Mouse (Mus musculus): ENCODE measurements around the gene Rapgef3. TPM values are rescaled to one million over a fixed set of nuclear protein-coding genes. Genes with fewer than 3 reads are reported as not detected.

Rapgef3 gene
- polyA plus RNA-seq, 1 experiment = 36.5 TPM

DNA sequence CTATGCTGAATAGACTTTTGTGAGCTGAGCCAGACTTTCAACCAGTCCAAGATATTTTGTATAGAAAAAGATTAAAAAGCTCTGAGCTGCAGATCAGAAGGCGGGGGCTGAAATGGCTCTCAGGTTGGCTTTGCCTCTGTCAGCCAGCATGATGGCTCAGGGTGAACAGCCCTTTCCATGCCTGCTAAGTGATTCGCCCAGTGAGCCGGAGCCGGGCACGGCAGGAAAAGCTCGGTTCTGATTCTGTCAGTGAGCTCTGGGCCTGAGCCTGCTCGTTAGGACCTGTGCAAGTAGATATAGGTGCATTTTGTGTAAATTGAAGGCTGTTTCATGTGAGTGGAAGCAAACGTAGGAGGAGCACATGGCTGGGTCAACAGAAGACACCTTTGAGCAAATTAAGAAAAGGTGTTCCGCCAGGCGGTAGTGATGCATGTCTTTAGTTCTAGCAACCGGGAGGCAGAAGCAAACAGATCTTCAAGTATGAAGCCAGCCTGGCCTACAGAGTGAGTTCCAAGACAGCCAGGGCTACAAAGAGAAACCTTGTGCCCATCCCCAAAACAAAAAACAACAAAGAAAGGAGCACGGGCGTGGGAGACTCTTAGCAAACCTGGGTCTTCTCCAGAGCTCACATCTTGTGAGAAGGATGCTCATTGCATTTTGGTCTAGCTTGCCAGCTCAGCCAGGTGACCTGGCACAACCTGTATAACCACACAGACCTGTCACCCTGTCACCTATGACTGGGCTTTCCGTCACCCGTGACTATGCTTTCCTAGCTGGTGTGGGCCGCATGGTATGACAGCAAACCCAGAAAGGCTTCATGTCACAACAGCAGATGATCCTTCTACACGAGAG is 43.2 kb downstream of the Rapgef3 start:
- TF ChIP-seq POLR2A (IDR thresholded peaks at IDR 0.05; ENCODE audit: borderline replicate concordance, insufficient read depth, low read length) = no peak
- no peak for TF ChIP-seq CTCF (IDR thresholded peaks at IDR 0.05; ENCODE audit: borderline replicate concordance, insufficient read depth, low read depth, low read length)
- no peak for DNase-seq
- WGBS = 33% methylated on average over 17 of the region's 17 CpGs
- Histone ChIP-seq H3K4me1 (ENCODE audit: control insufficient read depth, insufficient read depth, low read length) (peaks cover 19% of the 10 kb centered on the region), H3K4me3 (replicated peaks; ENCODE audit: insufficient read depth, low read depth, low read length) (no peak overlapping the region), H3K27me3 (ENCODE audit: control insufficient read depth, insufficient read depth, low read length) (no peaks in the 10 kb centered on the region), H3K27ac (ENCODE audit: insufficient read depth, low read length) (no peak overlapping the region)

DNA sequence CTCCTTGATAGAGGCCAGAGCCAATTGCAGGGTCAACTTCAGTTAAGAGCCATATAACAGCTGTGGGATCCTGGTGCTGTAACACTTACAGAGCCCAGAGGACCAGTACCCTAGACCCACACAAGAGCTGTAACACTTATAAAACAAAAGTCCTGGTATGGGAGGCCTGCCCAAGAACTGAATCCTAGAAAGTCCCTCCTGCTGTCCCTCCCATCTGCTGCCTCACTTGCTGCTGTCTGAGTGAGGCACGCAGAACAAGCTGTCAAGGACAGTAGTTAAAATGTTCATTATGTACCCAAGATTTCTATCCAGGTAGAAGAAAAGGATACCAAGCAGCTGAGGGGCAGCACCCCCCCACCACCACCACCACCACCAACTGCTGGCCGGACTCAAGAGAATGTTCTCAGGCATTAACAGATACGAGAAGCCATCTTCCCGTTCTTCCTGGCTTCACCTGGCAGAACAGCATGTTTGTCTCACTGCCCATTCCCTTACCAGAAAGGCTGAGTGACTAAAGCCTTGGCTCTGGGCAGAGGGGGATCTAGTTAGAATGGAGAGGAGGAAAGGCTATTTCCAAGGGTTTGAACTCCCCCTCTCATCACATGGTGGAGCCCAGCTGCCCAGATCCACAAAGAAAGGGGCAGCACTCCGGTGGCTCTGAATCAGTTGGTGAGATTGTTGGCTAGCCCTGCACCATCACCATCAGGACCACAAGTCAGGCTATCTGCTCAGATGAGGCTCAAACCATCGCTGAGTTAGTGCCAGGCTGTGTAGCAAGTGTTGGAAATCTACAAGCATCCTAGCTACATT is 44.0 kb downstream of the Rapgef3 start:
- peak; percentile 60 to 70 for DNase-seq
- peaks cover 19% of the 10 kb centered on the region for H3K4me1 ChIP-seq (ENCODE audit: control insufficient read depth, insufficient read depth, low read length)
- H3K4me3 ChIP-seq (replicated peaks; ENCODE audit: insufficient read depth, low read depth, low read length) = peak overlapping the region; percentile 23
- no peaks in the 10 kb centered on the region for H3K27me3 ChIP-seq (ENCODE audit: control insufficient read depth, insufficient read depth, low read length)
- TF ChIP-seq CTCF (IDR thresholded peaks at IDR 0.05; ENCODE audit: borderline replicate concordance, insufficient read depth, low read depth, low read length) (0 out of 2 replicates have a peak, but pooled peaks have one; percentile 0), POLR2A (IDR thresholded peaks at IDR 0.05; ENCODE audit: borderline replicate concordance, insufficient read depth, low read length) (no peak)
- no peak overlapping the region for H3K27ac ChIP-seq (ENCODE audit: insufficient read depth, low read length)
- 5% methylated on average over 6 of the region's 6 CpGs for WGBS

DNA sequence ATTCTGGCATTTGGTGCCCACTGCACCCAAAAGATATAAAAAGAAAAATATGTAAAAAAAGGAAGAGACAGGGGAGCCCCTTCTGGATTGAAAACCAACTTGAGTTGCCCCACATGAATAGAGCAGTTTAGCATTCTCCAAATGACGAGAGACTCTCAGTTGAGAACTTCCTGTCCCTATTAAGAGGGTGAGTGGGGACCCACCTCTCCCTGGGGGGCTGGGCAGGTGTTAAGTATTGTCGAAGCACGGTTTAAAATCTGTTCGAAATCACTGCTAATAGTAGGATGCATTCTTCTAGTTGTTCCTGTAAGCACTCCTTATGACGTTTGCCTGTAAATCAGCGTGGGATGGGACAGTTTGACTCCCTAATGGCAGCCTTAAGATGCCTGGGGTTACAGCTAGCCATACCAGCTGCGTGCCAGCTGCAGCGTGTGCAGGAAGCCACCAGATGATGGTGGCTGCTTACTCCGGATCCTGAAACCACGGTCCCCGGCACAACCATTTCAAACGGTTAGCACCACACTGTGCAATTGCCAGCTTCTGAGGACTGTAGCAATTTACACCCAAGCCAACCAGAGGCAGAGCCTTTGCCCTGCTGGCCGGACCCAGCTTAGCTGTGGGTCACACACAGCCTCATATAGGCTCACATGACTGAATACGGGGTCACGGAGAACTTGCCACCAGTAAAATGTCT is 46.6 kb downstream of the Rapgef3 start:
- Histone ChIP-seq H3K27me3 (ENCODE audit: control insufficient read depth, insufficient read depth, low read length) (no peaks in the 10 kb centered on the region), H3K4me3 (replicated peaks; ENCODE audit: insufficient read depth, low read depth, low read length) (no peak overlapping the region), H3K27ac (ENCODE audit: insufficient read depth, low read length) (no peak overlapping the region), H3K4me1 (ENCODE audit: control insufficient read depth, insufficient read depth, low read length) (peaks cover 19% of the 10 kb centered on the region)
- 71% methylated on average over 15 of the region's 15 CpGs for WGBS
- no peak for DNase-seq
- TF ChIP-seq CTCF (IDR thresholded peaks at IDR 0.05; ENCODE audit: borderline replicate concordance, insufficient read depth, low read depth, low read length) (no peak), POLR2A (IDR thresholded peaks at IDR 0.05; ENCODE audit: borderline replicate concordance, insufficient read depth, low read length) (no peak)

DNA sequence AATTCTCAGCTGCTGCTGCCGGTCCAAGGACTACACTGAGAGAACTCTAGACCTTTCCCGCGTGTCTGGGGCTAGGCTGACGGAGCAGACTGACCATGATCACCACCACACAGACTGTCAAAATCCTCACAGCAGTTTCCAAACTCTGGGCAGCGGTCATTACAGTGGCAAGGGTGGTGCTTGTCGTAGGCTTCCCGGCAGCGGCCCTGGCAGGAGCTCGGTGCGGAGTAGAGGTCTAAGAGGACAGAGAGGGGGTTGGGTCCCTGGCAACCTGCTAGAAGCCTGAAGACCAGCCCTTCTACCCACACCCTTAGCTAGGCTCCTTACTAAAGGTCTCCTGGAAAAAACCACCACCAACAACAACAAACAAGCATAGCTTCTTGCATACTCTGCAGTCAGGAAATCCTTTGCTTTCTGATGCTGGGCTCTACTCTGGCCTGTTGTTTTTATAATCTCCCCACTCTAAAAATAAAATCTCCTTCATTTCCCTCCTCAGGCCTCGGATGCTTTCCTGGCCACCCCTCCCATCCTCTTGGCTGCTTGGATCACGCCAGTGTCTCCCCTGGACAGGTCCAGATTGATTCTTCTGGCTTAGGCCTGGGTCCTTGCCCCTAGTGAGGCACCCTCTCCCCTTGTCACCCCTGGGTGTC is 47.6 kb downstream of the Rapgef3 start:
- no peak overlapping the region for H3K4me3 ChIP-seq (replicated peaks; ENCODE audit: insufficient read depth, low read depth, low read length)
- no peak overlapping the region for H3K27ac ChIP-seq (ENCODE audit: insufficient read depth, low read length)
- 76% methylated on average over 12 of the region's 12 CpGs for WGBS
- no peak for DNase-seq
- TF ChIP-seq CTCF (IDR thresholded peaks at IDR 0.05; ENCODE audit: borderline replicate concordance, insufficient read depth, low read depth, low read length) (no peak), POLR2A (IDR thresholded peaks at IDR 0.05; ENCODE audit: borderline replicate concordance, insufficient read depth, low read length) (no peak)
- peaks cover 19% of the 10 kb centered on the region for H3K4me1 ChIP-seq (ENCODE audit: control insufficient read depth, insufficient read depth, low read length)
- no peaks in the 10 kb centered on the region for H3K27me3 ChIP-seq (ENCODE audit: control insufficient read depth, insufficient read depth, low read length)

DNA sequence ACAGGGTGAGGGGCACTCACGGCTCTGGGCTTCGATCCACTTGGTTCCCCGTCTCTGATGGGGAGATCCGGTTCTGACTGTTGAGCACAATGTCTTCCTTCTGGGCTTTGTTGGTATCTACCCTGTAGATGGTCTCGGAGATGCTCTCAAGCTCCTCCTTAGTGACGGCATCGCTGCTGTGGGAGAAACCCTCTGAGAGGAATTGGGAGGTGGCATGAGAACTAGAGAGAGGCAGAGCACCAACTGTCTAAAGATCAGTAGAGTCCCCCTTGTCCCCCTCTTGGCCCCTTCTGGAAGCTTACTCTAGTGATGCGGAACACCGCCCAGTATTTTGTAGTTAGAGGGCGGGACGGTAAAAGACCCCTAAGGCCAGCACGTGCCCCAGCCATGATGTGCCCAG is 48.3 kb downstream of the Rapgef3 start:
- Histone ChIP-seq H3K4me3 (replicated peaks; ENCODE audit: insufficient read depth, low read depth, low read length) (no peak overlapping the region), H3K27me3 (ENCODE audit: control insufficient read depth, insufficient read depth, low read length) (no peaks in the 10 kb centered on the region), H3K27ac (ENCODE audit: insufficient read depth, low read length) (no peak overlapping the region), H3K4me1 (ENCODE audit: control insufficient read depth, insufficient read depth, low read length) (peaks cover 12% of the 10 kb centered on the region)
- DNase-seq = no peak
- TF ChIP-seq POLR2A (IDR thresholded peaks at IDR 0.05; ENCODE audit: borderline replicate concordance, insufficient read depth, low read length) = no peak
- no peak for TF ChIP-seq CTCF (IDR thresholded peaks at IDR 0.05; ENCODE audit: borderline replicate concordance, insufficient read depth, low read depth, low read length)
- WGBS = 93% methylated on average over 12 of the region's 12 CpGs

DNA sequence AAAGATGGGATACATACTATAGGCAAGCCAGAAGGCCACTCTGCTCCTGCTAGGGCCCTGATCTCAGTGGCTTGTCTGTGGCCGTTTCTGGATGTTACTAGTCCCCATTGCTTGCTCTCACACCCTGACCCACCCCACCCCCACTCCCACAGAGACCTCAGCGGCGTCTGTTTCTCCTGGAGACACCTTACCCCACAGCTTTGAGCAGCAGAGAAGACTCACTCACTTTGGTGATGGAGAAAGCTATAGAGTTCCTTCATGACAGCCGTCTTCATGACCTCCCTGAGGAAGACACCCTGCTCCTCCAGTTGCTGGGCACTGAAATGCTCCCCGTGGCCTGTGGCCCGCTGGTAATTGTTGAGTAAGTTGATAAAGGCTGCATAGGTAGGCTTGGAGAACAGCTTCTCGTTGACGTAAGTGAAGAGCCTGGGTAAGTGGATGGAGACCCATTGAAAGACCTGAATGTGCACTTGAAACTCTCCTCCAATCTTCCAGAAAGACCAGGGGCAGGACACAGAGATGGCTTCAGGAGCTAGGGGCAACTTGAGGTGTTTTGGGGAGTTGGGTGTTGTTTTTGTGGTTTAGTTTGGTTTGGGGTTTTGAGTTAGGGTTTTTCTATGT is 49.1 kb downstream of the Rapgef3 start:
- H3K27me3 ChIP-seq (ENCODE audit: control insufficient read depth, insufficient read depth, low read length) = no peaks in the 10 kb centered on the region
- DNase-seq = no peak
- H3K27ac ChIP-seq (ENCODE audit: insufficient read depth, low read length) = no peak overlapping the region
- no peak for TF ChIP-seq POLR2A (IDR thresholded peaks at IDR 0.05; ENCODE audit: borderline replicate concordance, insufficient read depth, low read length)
- no peak for TF ChIP-seq CTCF (IDR thresholded peaks at IDR 0.05; ENCODE audit: borderline replicate concordance, insufficient read depth, low read depth, low read length)
- no peak overlapping the region for H3K4me3 ChIP-seq (replicated peaks; ENCODE audit: insufficient read depth, low read depth, low read length)
- WGBS = 92% methylated on average over 8 of the region's 8 CpGs
- H3K4me1 ChIP-seq (ENCODE audit: control insufficient read depth, insufficient read depth, low read length) = peaks cover 4% of the 10 kb centered on the region; the same call in 1 of the 2 replicates
